Mouse (Mus musculus) cerebellum, postnatal 36 days (tissue): ENCODE results near the gene Cenpm.

Experiments used
- DNase-seq, 2 experiments: peaks; one replicate each; pipeline ENCODE4 v3.0.0; 2021 to 2022; ENCODE audit warnings: mixed read lengths in 2 of 2

Cenpm gene

GRCm38 (mm10) chr15:82213222-82213621 lies 31.3 kb downstream of the Cenpm start:
- peak; percentile 29 to 37 for DNase-seq

DNA sequence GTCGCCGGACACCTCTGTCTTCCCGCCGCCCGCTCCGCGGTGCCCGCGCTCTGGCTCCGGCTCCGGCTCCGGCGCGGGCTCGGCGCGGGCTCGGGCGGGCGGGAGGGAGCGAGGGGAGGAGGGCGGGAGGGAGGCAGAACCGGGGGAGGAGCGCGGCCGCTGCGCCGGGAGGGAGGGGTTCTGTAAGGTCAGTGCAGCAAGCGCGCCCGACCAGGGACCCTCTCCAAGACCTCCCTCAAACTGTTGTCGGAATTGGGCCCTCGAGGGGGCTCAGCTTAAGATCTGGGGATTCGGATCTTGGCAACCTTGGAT lies 31.8 kb downstream of the Cenpm start, which contains the start of gene Shisa8:
Shisa8 (minus strand) TSS at position 64 of the 312 bp plus-strand sequence.
- DNase-seq, result peak; percentile 58 to 73

- peak; percentile 64 to 66 for DNase-seq
Measured at GRCm38 (mm10) chr15:82211911-82212751, 32.4 kb downstream of the Cenpm start.

DNA sequence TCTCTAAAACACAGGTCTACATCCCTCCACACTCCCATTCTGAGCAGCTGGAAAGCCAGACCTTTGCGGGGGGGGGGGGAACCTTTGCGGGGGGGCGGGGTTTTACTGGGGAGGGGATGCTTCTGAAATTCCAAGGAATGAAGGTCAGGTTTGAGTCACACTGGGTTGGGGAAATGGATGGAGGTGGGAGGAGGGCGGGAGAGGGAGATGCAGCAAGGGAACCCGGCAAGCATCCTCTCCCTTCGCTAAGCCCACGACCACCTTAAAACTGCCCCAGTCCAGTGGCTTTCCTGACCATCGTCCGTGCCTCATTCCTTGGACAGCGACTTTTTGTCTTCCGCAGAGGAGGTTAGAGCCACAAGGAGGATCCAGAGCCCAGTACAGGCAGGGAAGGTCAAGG lies 33.3 kb downstream of the Cenpm start:
- no peak for DNase-seq

DNA sequence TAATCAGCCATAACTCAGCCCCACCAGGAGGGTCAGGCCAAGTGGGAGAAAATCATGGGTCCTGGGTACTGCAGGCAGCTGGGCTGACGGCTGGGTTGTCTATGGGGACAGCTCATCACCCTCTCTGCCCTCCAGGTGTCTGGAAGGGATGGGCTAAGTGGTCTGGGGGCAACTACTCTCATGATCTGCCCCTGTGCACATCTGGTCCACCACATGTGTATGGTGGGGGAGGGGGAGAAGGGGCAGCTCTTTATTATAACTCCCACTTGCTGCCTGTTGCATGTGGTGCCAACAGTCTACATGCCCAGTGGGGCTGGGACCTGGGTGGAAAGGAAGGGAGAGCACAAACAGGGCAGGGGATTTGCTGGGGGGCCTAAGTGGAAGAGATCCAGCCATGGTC lies 33.7 kb downstream of the Cenpm start:
- peak in 1 of 2 experiments; percentile 7 for DNase-seq

- peak; percentile 40 to 46 for DNase-seq
Measured at GRCm38 (mm10) chr15:82209295-82210050, 35.1 kb downstream of the Cenpm start.

DNA sequence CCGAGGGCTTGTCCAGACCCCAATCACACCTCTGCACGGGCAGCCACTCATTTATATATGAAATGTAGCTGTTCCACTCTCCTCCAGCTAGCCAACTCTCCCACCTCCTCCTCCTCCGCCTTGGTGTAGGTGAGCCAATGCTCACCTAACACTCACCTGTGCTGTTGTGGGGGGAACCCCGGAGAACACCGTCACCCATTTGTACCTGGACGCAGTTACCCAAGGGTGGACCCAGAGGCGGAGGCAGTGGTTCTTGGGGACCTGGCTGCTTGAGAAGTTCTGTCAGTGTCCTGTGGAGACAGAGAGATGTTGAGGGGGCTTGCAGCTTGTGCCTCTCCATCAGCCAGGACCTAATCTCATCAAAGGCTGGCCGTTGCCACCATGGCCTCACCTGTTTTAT lies 36.2 kb downstream of the Cenpm start:
- DNase-seq, result peak in 1 of 2 experiments; percentile 9

- peak; percentile 20 to 36 for DNase-seq
Measured at GRCm38 (mm10) chr15:82207504-82208219, 36.9 kb downstream of the Cenpm start.

- DNase-seq, result peak in 1 of 2 experiments; percentile 38
Measured at GRCm38 (mm10) chr15:82207105-82207459, 37.5 kb downstream of the Cenpm start.

GRCm38 (mm10) chr15:82206365-82207104 lies 38.0 kb downstream of the Cenpm start:
- peak; percentile 96 to 98 for DNase-seq

DNA sequence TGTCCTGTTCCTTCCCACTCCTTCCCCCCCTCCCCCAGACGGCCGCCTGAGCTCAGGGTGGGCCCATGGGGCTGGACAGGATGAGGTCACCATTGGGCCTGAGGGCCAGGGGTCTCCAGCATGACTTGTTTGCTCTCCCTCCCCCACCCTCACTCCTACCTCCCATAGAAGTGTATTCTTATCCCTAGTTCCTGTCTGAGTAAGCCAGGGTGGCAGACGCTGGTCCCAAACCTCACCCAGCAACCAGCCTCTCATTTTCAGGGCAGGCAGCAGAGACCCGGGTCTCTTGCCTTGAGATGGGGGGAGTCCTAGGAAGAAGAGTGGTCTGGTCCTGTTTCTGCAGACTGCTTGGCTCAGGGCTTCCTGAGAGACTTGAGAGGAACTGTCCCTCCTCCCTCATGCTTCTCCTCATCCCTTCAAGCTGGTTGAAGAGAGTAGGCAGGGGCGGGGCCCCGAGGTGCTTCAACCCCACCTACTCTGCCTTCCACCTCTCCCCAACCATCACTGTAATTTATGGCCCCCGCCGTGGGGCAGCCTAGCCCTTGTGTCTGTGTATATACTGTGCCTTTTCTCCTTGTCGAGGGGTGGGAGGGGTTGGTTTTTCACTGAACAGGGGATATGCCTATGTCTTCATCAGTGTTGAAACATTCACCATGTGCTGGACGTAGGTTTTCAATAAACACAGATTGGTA lies 39.7 kb downstream of the Cenpm start:
- DNase-seq, result no peak

DNA sequence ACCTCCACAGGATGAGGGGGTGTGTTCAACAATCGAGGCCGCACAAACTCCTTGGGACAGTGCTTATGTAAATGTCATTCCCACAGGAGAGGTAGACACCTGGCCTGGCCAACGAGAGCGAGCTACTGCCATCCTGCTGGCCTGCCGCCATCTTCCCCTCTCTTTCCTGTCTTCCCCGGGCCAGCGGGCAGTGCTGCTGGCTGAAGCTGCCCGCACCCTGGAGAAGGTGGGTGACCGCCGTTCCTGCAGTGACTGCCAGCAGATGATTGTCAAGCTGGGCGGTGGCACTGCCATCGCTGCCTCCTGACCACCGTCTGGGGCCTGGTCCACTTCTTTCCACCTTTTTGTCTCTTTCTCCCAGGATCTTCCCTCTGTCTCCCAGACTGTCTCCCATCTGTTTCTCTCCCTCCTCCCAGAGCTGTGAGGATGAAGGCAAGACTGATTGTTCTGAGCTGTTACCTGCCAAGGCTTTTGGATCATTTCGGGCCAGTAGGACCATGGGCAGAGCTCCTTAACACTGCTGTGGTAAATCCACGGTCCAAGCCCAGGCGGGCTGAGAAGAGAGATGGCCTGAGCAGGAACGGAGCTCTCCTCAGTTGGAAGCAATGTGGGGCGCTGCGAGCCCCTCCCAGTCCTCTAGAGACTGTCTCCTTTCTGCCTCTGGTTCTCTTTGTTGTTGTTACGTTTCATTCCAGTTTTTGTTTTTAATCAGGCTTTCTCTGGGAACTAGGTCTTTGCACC lies 40.8 kb downstream of the Cenpm start:
- DNase-seq, result peak; percentile 76 to 82

DNA sequence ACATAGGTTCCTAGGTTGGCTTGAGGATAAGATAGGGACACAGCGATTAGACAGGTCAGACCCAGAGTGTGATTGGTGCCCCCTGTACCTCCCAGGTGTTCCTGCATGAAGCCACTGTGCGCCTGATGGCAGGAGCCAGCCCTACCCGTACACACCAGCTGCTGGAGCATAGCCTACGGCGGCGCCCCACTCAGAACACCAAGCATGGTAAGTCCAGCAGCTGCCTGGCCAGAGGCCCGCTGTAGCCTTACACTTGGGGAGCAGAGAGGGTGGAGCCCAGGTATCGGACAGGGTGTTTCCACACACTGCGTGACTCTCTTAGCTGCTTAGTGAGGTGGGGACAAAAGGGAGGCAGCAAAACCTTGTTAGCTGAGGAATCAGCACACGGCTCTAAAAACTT lies 41.5 kb downstream of the Cenpm start:
- DNase-seq, result peak in 1 of 2 experiments; percentile 28

DNA sequence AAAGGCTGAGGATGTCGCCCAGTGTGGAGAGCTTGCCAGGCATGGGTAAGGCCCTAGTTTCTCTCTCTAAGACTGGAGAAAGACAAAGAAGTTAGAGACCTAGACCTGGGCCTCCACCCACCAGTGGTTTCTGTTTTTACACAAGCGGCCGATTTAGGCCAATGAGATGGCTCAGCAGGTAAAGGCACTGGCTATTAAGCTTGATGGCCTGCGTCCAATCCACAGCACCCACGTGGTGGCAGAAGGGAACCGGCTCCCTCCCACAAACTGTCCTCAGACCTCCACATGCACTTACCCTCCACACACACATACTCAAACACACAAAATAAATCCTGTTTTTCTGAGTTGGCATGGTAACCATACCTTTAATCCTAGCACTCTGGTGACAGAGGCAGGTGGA lies 42.5 kb downstream of the Cenpm start:
- peak; percentile 38 to 44 for DNase-seq

GRCm38 (mm10) chr15:82199546-82199945 lies 45.0 kb downstream of the Cenpm start:
- peak in 1 of 2 experiments; percentile 56 for DNase-seq

DNA sequence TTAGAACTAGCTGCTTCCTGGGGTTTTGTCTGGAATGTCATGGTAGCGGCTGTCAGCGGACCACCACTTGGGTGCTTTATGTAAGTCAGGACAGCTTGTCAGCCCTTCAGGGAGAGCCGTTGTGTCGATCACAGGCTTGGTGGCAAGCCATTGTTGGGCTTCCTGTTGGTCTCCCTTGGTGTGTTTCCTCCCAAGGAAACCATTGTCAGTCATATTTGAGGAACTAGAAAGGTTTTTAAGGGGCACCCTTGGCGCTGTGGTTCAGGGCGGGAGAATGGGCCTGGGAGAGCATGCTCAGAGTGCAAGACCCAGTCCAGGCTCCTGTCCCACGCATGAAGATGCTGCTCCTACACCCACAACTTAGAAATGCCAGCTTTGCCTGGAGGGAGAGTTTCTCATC lies 46.2 kb downstream of the Cenpm start:
- no peak for DNase-seq

GRCm38 (mm10) chr15:82197937-82198336 lies 46.6 kb downstream of the Cenpm start:
- DNase-seq, result no peak

- no peak for DNase-seq
Measured at GRCm38 (mm10) chr15:82197246-82197750, 47.2 kb downstream of the Cenpm start.

DNA sequence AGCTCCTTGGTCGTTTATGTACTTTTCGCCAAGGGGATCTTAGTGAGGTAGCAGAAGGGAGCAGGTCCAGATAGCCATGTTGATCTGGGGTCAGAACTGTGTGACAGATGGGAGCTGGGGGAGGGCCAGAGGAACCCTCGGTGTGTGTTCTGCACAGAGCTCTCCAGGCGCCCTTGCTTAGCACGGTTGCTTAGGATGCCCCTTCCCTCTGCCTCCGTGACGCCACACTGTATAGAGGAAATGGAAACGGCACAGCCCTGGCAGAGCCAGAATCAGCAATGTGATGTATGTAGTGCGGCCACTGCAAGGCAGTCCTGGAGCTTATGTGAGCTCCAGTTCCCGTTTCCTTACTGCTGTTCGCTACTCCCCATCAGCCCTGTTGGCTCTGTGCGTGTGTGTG lies 48.2 kb downstream of the Cenpm start:
- peak; percentile 52 to 56 for DNase-seq

DNA sequence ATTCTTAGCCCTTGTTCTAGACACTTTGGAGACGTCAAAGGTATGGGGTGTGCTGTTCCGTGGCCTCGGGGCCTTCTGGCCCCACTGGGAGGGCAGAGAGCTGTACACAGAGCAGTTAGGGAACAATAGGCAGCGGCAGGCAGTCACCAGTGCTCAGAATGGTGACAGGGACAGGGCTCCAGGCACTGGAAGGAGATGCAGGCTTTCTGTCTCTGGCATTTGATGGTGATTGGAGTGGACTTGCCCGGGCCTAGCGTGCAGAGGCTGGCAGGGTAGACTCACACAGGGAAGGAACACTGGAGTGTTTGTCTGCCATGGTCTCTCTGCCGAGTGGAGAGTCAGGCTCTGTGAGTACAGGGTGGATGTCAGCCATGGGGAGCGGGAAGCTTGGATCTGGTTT lies 51.9 kb downstream of the Cenpm start:
- DNase-seq, result no peak
